Mouse (Mus musculus): Measurements from ENCODE around the gene C2cd5. TPM values are rescaled to one million over a fixed set of nuclear protein-coding genes. Genes with fewer than 3 reads are reported as not detected.

Gene C2cd5
- 33.9 TPM for polyA plus RNA-seq (2014; fragmentation: Illumina TruSeq; extraction: RNeasy Lipid Tissue Mini Kit (QIAGEN cat#74804); ENCODE audit: low replicate concordance)

GRCm38 (mm10) chr6:143099681-143100382, at the start of gene C2cd5:
C2cd5 (minus strand) TSS chr6:143100141.

GRCm38 (mm10) chr6:142964076-142964530, 135.8 kb downstream of the C2cd5 start, which contains the start of gene St8sia1:
St8sia1 (minus strand) TSS chr6:142964452.

Other genes starting within 250 kb of the C2cd5 start
- 0.52 TPM for gene St8sia1, start 135.7 kb downstream of the C2cd5 start, polyA plus RNA-seq (2014; fragmentation: Illumina TruSeq; extraction: RNeasy Lipid Tissue Mini Kit (QIAGEN cat#74804); ENCODE audit: low replicate concordance)
- 201 TPM for gene Etnk1, start 67.1 kb upstream of the C2cd5 start, polyA plus RNA-seq (2014; fragmentation: Illumina TruSeq; extraction: RNeasy Lipid Tissue Mini Kit (QIAGEN cat#74804); ENCODE audit: low replicate concordance)

Data from small intestine, adult 10 weeks (tissue).